Mouse (Mus musculus): Measurements from ENCODE around the gene Rhbdd1. TPM values are rescaled to one million over a fixed set of nuclear protein-coding genes. Genes with fewer than 3 reads are reported as not detected.

Rhbdd1 gene
- 10 to 100 TPM; 23.8 to 25.4 TPM for polyA plus RNA-seq (2017; shearing (Covaris generic))

GRCm38 (mm10) chr1:82316111-82316745 is at the start of gene Rhbdd1:
Rhbdd1 (plus strand) TSS chr1:82316452.

DNA sequence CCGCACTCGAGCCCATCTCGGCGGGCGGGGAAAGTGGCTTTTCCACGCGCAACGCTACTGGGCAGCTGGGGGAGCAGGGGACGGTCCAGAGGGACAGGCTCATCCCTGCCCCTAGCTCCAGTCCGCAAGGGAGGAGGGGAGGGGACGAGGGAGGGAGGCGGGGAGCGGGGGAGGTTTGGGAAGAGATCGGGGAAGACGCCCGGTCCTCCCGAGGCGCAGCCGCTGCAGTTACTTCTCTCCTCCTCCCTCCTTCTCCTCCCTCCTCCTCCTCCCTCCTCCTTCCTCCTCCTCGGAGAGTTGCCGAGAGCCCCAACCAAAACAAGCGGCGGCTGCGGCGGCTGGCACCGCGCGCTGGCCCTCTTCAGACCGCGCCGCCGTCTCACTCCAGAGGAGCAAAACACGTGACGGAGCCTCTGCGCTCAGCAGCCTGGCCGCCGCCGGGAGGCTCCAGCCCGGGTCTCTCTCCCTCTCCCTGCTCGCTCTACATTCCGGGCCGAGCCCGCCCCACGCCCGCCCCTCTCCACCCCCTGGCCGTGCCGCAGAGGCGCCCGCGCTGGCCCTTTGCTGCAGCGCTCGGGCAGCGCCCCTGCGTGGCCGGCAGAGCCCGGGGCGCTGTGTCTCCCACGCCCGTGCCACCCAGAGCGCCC is 25.0 kb upstream of the Rhbdd1 start, which contains the start of gene Irs1:
TSS of gene Irs1 (minus strand) at position 266 of the 647 bp plus-strand sequence.

Other genes with a start within 250 kb of the Rhbdd1 start
- gene Gm9747, start 83.3 kb upstream of the Rhbdd1 start, polyA plus RNA-seq (2017; shearing (Covaris generic)), result 1 to 10 TPM in 1 of 2 experiments, under 1 TPM in 1; 0.17 to 1.4 TPM
- gene Irs1, start 25.0 kb upstream of the Rhbdd1 start, polyA plus RNA-seq (2017; shearing (Covaris generic)), result under 1 TPM; 0.06 to 0.21 TPM

Measured in inflammation-experienced regulatory T-cells (primary cell).